Mouse (Mus musculus) 416B (cell line): ENCODE measurements around the gene Tcam1.

Experiments
- DNase-seq: peaks from one replicate; pipeline ENCODE4 v3.0.0; 2011; ENCODE audit warnings: low read depth

Gene Tcam1

DNA sequence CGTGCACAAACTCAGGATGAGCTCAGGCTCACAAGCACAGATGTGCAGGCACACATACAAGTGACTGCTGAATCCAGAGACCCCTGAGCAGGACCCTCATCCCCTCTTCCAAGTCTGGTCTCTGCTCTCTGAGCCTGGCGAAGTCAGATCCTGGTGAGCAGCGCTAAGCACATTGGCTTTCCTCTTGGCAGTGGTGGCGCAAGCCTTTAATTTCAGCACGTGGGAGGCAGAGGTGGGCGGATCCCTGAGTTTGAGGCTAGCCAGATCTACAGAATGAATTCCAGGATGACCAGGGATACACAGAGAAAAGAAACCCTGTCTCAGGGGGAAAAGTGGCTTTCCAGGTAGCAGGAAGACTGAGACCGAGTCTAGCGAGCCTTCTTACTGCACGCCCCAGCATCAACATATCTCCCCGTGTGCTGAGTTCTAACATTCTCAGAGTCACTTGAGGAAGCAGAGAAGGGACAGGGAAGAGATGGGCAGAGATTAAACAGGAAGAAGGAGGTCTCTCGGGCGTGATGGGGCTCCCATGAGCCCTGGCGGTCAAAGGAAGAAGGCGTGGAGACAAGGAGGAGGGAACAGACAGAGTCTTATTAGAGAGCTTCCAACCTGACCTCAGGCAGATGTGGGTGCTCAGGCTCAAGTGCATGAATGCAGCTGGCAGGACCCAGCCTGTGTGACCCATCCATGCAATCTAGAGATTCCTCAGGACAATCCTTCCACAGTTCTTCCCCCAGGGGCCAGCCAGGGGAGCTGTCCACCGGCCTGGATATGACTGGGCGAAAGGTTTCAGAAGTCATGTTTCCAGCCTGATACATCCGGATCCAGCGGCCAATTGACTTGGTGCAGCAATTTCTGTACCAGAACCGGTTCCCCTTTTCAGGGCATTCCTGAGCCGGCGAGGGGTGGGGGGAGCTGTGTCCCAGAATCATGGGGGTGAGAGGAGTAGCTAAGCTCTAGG is 42.2 kb downstream of the Tcam1 start:
- DNase-seq = peak; percentile 60

DNA sequence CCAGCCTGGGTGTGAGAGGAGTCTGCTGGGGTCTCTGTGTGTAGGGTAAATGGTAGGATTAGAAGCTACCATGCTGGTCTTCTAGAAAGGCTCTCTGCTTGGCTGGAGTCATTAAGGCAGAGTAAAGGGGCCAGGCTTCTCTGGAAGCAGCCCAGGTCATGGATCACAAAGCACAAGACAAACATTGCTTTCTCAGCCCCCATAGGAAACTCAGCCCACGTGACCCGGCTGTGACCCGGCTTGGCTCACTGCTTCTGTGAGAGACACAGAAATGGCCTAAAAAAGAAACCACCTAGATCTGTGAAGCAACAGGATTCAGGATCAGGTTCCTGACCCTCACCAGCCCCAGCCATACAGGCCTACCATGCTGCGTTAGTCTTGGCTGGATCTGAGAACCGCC is 48.4 kb downstream of the Tcam1 start:
- DNase-seq = no peak

- DNase-seq = peak; percentile 71
Measured at GRCm38 (mm10) chr11:106325566-106326206, 49.2 kb downstream of the Tcam1 start.

DNA sequence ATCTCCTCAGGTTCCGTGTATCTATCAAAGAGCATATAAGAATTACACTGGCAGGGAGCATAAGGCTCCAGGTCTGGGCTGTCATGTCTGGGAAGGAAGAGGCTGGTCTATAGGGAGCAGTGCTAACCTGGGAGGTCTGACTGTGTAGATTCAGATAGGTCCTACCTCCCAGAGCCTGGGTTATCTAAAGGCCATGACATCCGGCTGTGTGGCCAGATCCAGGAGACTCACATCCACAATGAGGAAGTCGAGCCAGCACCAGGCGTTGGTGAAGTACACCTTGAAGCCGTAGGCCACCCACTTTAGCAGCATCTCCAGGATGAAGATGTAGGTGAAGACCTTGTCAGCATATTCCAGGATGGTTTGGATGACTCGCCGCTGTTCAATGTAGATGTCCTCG is 50.0 kb downstream of the Tcam1 start:
- DNase-seq = peak; percentile 24

GRCm38 (mm10) chr11:106328521-106328920 is 52.0 kb downstream of the Tcam1 start:
- no peak for DNase-seq

DNA sequence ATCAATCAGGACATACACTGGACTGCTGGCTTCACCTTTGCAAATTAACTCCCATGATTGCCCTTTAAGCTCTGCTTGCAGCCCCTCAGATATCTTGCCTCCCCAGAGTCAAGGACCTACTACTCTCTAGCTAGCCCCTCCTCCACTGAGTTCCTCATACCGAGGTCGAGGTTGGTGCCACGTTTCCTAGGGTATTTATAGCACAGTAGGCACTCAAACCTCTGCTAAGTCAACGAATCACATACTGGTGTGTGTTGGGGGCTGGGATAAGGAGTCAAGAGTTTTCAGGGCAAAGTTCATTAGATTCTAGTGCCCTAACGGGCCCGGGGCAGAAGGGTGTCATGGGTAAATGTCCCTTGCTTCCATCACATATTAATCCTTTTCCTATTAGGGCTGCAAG is 52.7 kb downstream of the Tcam1 start:
- DNase-seq = peak; percentile 41

DNA sequence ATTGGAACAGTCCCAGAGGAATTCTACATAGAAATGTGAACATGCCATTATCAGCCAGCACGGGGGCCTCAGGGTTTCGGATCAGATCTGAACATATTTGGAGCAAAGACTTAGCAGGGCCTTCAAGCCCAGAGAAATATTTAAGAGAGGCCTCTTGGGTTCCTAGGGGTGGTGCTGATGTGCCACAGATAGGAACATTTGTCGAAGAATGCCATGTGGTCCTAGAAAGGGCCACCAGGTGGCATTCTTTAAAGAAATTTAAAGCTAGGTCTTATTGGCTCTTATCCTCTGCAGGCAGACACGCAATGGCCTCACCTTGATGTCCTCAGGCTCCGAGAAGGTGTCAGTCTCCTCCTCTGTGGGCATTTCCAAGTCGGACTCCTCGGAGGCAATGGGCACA is 53.2 kb downstream of the Tcam1 start:
- DNase-seq = peak; percentile 92

GRCm38 (mm10) chr11:106332458-106332857 is 56.0 kb downstream of the Tcam1 start:
- DNase-seq = no peak

DNA sequence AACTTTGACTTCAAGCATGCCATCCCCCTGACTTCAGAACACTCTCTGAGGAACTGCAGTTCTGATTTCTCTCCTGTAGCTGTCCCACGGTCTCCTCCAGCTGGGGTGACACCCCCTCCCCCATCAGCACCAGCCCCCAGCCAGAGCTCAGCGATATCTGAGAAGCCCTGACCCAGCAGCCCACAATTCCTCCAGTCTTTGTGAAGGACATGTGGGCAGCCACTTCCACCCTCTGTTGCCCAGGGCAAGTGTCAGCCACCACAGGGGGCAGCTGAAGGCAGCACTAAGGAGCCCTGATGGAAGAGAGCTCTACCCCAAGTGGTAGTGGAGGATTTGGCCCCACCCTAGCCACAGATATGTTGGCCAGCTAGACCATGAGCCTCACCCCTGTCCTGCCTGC is 57.6 kb downstream of the Tcam1 start:
- peak; percentile 45 for DNase-seq

- DNase-seq = no peak
Measured at GRCm38 (mm10) chr11:106338029-106338428, 61.6 kb downstream of the Tcam1 start.
